Mouse (Mus musculus): ENCODE measurements at regions not wholly inside any gene's neighbourhood (a gene's known extent, or its start where the extent isn't known, plus 50 kb on each side); places are given as distances from the start of the nearest gene placed in this dataset.
A peak's percentile ranks its signal among the peaks of the same experiment; 100 is the strongest.

GRCm38 (mm10) chr10:125610353-125610752 is 221.1 kb upstream of the Slc16a7 start:
- no peaks in the 10 kb centered on the region for H3K36me3 ChIP-seq
- H3K4me2 ChIP-seq: no peak overlapping the region
- WGBS: 81% methylated on average over 5 of the region's 5 CpGs
- H3K27ac ChIP-seq (replicated peaks): no peak overlapping the region
- H3K4me3 ChIP-seq: no peak overlapping the region
- peaks cover 7% of the 10 kb centered on the region; the same call in 1 of the 2 replicates for H3K4me1 ChIP-seq (replicated peaks)
- no peak overlapping the region for H3K9ac ChIP-seq
- no peak for ATAC-seq (ENCODE audit: low read depth)
- no peaks in the 10 kb centered on the region for H3K9me3 ChIP-seq
- H3K27me3 ChIP-seq: no peaks in the 10 kb centered on the region

- H3K9me3 ChIP-seq: no peaks in the 10 kb centered on the region
- H3K27me3 ChIP-seq: no peaks in the 10 kb centered on the region
- WGBS: 86% methylated on average over 6 of the region's 6 CpGs
Measured at GRCm38 (mm10) chr10:125612773-125613172, 223.5 kb upstream of the Slc16a7 start.

GRCm38 (mm10) chr10:125621376-125621775 is 232.1 kb upstream of the Slc16a7 start:
- H3K9ac ChIP-seq: no peak overlapping the region
- peaks cover 8% of the 10 kb centered on the region; the same call in 1 of the 2 replicates for H3K4me1 ChIP-seq (replicated peaks)
- no peaks in the 10 kb centered on the region for H3K9me3 ChIP-seq
- no peaks in the 10 kb centered on the region for H3K36me3 ChIP-seq
- no peak overlapping the region for H3K4me2 ChIP-seq
- H3K4me3 ChIP-seq: no peak overlapping the region
- H3K27ac ChIP-seq (replicated peaks): no peak overlapping the region
- no peaks in the 10 kb centered on the region for H3K27me3 ChIP-seq
- WGBS: 62% methylated on average over 6 of the region's 6 CpGs
- ATAC-seq (ENCODE audit: low read depth): no peak

More at GRCm38 (mm10) chr10:125612773-125613172, 223.5 kb upstream of the Slc16a7 start:
- no peak overlapping the region for H3K4me3 ChIP-seq
- H3K4me2 ChIP-seq: no peak overlapping the region
- H3K4me1 ChIP-seq (replicated peaks): 0 out of 2 replicates have a peak, but pooled peaks cover 1% of the 10 kb centered on the region
- no peak overlapping the region for H3K27ac ChIP-seq (replicated peaks)
- H3K36me3 ChIP-seq: no peaks in the 10 kb centered on the region
- ATAC-seq (ENCODE audit: low read depth): no peak
- H3K9ac ChIP-seq: no peak overlapping the region

- Histone ChIP-seq H3K27ac (replicated peaks) (no peak overlapping the region), H3K27me3 (no peaks in the 10 kb centered on the region; the same call in 1 of the 2 replicates), H3K4me2 (no peak overlapping the region), H3K4me1 (replicated peaks) (peaks cover 8% of the 10 kb centered on the region; the same call in 1 of the 2 replicates), H3K9me3 (no peaks in the 10 kb centered on the region), H3K36me3 (no peaks in the 10 kb centered on the region), H3K9ac (no peak overlapping the region), H3K4me3 (no peak overlapping the region)
- 4% methylated on average over 7 of the region's 7 CpGs for WGBS
- ATAC-seq (ENCODE audit: low read depth): no peak
Measured at GRCm38 (mm10) chr10:125623836-125624235, 234.6 kb upstream of the Slc16a7 start.

GRCm38 (mm10) chr10:125667906-125668305 is 278.6 kb upstream of the Slc16a7 start:
- Histone ChIP-seq H3K9ac (no peak overlapping the region), H3K27ac (replicated peaks) (no peak overlapping the region), H3K9me3 (peaks cover 8% of the 10 kb centered on the region; the same call in 1 of the 2 replicates), H3K4me3 (no peak overlapping the region), H3K27me3 (no peaks in the 10 kb centered on the region), H3K36me3 (no peaks in the 10 kb centered on the region), H3K4me1 (replicated peaks) (no peaks in the 10 kb centered on the region), H3K4me2 (no peak overlapping the region)
- 90% methylated on average over 4 of the region's 4 CpGs for WGBS
- ATAC-seq (ENCODE audit: low read depth): no peak

GRCm38 (mm10) chr10:125673637-125674036 is 284.4 kb upstream of the Slc16a7 start:
- Histone ChIP-seq H3K4me3 (no peak overlapping the region), H3K9me3 (peaks cover 6% of the 10 kb centered on the region; the same call in 1 of the 2 replicates), H3K4me2 (no peak overlapping the region), H3K9ac (no peak overlapping the region), H3K4me1 (replicated peaks) (no peaks in the 10 kb centered on the region), H3K27me3 (no peaks in the 10 kb centered on the region), H3K36me3 (no peaks in the 10 kb centered on the region), H3K27ac (replicated peaks) (no peak overlapping the region)
- no peak for ATAC-seq (ENCODE audit: low read depth)
- 48% methylated on average over 11 of the region's 11 CpGs for WGBS

- Histone ChIP-seq H3K9ac (no peak overlapping the region), H3K4me3 (no peak overlapping the region), H3K27me3 (no peaks in the 10 kb centered on the region), H3K27ac (replicated peaks) (no peak overlapping the region), H3K9me3 (no peaks in the 10 kb centered on the region), H3K4me1 (replicated peaks) (no peaks in the 10 kb centered on the region), H3K4me2 (no peak overlapping the region), H3K36me3 (no peaks in the 10 kb centered on the region)
- no peak for ATAC-seq (ENCODE audit: low read depth)
- 84% methylated on average over 7 of the region's 7 CpGs for WGBS
Measured at GRCm38 (mm10) chr10:125679644-125680043, 286.3 kb upstream of the Lrig3 start.

GRCm38 (mm10) chr10:125685130-125685529 is 280.8 kb upstream of the Lrig3 start:
- H3K4me1 ChIP-seq (replicated peaks): no peaks in the 10 kb centered on the region
- no peak for ATAC-seq (ENCODE audit: low read depth)
- H3K9ac ChIP-seq: no peak overlapping the region
- H3K4me3 ChIP-seq: no peak overlapping the region
- H3K27me3 ChIP-seq: no peaks in the 10 kb centered on the region
- H3K27ac ChIP-seq (replicated peaks): no peak overlapping the region
- H3K9me3 ChIP-seq: no peaks in the 10 kb centered on the region
- H3K4me2 ChIP-seq: no peak overlapping the region
- 94% methylated on average over 5 of the region's 5 CpGs for WGBS
- H3K36me3 ChIP-seq: no peaks in the 10 kb centered on the region

- Histone ChIP-seq H3K36me3 (no peaks in the 10 kb centered on the region), H3K9me3 (no peaks in the 10 kb centered on the region), H3K27ac (replicated peaks) (no peak overlapping the region; the same call in 1 of the 2 replicates), H3K27me3 (no peaks in the 10 kb centered on the region), H3K4me3 (no peak overlapping the region), H3K9ac (no peak overlapping the region), H3K4me1 (replicated peaks) (peaks cover 8% of the 10 kb centered on the region; the same call in 1 of the 2 replicates), H3K4me2 (no peak overlapping the region)
- no peak for ATAC-seq (ENCODE audit: low read depth)
- WGBS: 26% methylated on average over 7 of the region's 7 CpGs
Measured at GRCm38 (mm10) chr10:125693505-125693904, 272.5 kb upstream of the Lrig3 start.

GRCm38 (mm10) chr10:125696159-125696558 is 269.8 kb upstream of the Lrig3 start:
- no peak for ATAC-seq (ENCODE audit: low read depth)
- Histone ChIP-seq H3K4me3 (no peak overlapping the region), H3K27ac (replicated peaks) (no peak overlapping the region), H3K4me2 (no peak overlapping the region), H3K36me3 (no peaks in the 10 kb centered on the region), H3K9ac (no peak overlapping the region), H3K4me1 (replicated peaks) (peaks cover 8% of the 10 kb centered on the region; the same call in 1 of the 2 replicates), H3K27me3 (no peaks in the 10 kb centered on the region), H3K9me3 (no peaks in the 10 kb centered on the region)
- WGBS: 92% methylated on average over 5 of the region's 5 CpGs

- H3K4me1 ChIP-seq (replicated peaks): peaks cover 4% of the 10 kb centered on the region; the same call in 1 of the 2 replicates
- H3K36me3 ChIP-seq: no peaks in the 10 kb centered on the region
- ATAC-seq (ENCODE audit: low read depth): peak; percentile 90
- peak overlapping the region; percentile 25 for H3K4me2 ChIP-seq
- no peaks in the 10 kb centered on the region for H3K9me3 ChIP-seq
- H3K27ac ChIP-seq (replicated peaks): no peak overlapping the region
- 29% methylated on average over 18 of the region's 18 CpGs for WGBS
- H3K4me3 ChIP-seq: no peak overlapping the region
- H3K9ac ChIP-seq: no peak overlapping the region
- no peaks in the 10 kb centered on the region for H3K27me3 ChIP-seq
Measured at GRCm38 (mm10) chr10:125725077-125725680, 240.8 kb upstream of the Lrig3 start.

GRCm38 (mm10) chr10:125725681-125726139 is 240.3 kb upstream of the Lrig3 start:
- H3K4me2 ChIP-seq: peak overlapping the region; percentile 25
- H3K36me3 ChIP-seq: no peaks in the 10 kb centered on the region
- H3K27ac ChIP-seq (replicated peaks): no peak overlapping the region; the same call in 1 of the 2 replicates
- no peak overlapping the region for H3K9ac ChIP-seq
- no peaks in the 10 kb centered on the region for H3K9me3 ChIP-seq
- peak; percentile 82 for ATAC-seq (ENCODE audit: low read depth)
- no peak overlapping the region for H3K4me3 ChIP-seq
- H3K4me1 ChIP-seq (replicated peaks): peaks cover 4% of the 10 kb centered on the region; the same call in 1 of the 2 replicates
- no peaks in the 10 kb centered on the region for H3K27me3 ChIP-seq
- WGBS: 12% methylated on average over 7 of the region's 7 CpGs

- no peaks in the 10 kb centered on the region for H3K36me3 ChIP-seq
- ATAC-seq (ENCODE audit: low read depth): no peak
- 58% methylated on average over 8 of the region's 8 CpGs for WGBS
- H3K9me3 ChIP-seq: no peaks in the 10 kb centered on the region
- no peak overlapping the region for H3K27ac ChIP-seq (replicated peaks)
- no peak overlapping the region for H3K4me2 ChIP-seq
- H3K4me3 ChIP-seq: no peak overlapping the region
- H3K27me3 ChIP-seq: no peaks in the 10 kb centered on the region
- H3K4me1 ChIP-seq (replicated peaks): peaks cover 4% of the 10 kb centered on the region; the same call in 1 of the 2 replicates
- no peak overlapping the region for H3K9ac ChIP-seq
Measured at GRCm38 (mm10) chr10:125726546-125726945, 239.4 kb upstream of the Lrig3 start.

Data from neural tube, embryonic 13.5 days (tissue).